Mouse (Mus musculus): ENCODE data around the gene Pcdh9. TPM values are rescaled to one million over a fixed set of nuclear protein-coding genes. Genes with fewer than 3 reads are reported as not detected.
"Not testable (repeated sequence)": the region's sequence is repeated elsewhere in the genome, so short reads cannot be mapped to it uniquely, and the experiment has no call there.

The Pcdh9 gene
- polyA plus RNA-seq, 1 experiment = 71.3 TPM

GRCm38 (mm10) chr14:93233599-93233998 lies 656.9 kb downstream of the Pcdh9 start:
- WGBS = 22% methylated on average over 6 of the region's 6 CpGs
- H3K4me3 ChIP-seq (replicated peaks; ENCODE audit: insufficient read depth, low read depth, low read length) = no peak overlapping the region
- TF ChIP-seq CTCF (IDR thresholded peaks at IDR 0.05; ENCODE audit: borderline replicate concordance, insufficient read depth, low read depth, low read length) (no peak), POLR2A (IDR thresholded peaks at IDR 0.05; ENCODE audit: borderline replicate concordance, insufficient read depth, low read length) (no peak)
- peak in 1 of 2 experiments; percentile 7 for DNase-seq
- no peak overlapping the region for H3K27ac ChIP-seq (ENCODE audit: insufficient read depth, low read length)
- no peaks in the 10 kb centered on the region for H3K4me1 ChIP-seq (ENCODE audit: control insufficient read depth, insufficient read depth, low read length)
- H3K27me3 ChIP-seq (ENCODE audit: control insufficient read depth, insufficient read depth, low read length) = no peaks in the 10 kb centered on the region

- peak; percentile 60 to 74 for DNase-seq
- over 99% methylated on average over 9 of the region's 15 CpGs for WGBS
These were observed 675.6 kb downstream of the Pcdh9 start for GRCm38 (mm10) chr14:93214846-93215245.

GRCm38 (mm10) chr14:93199791-93200190 lies 690.7 kb downstream of the Pcdh9 start:
- WGBS = 82% methylated on average over 2 of the region's 2 CpGs
- no peaks in the 10 kb centered on the region for H3K4me1 ChIP-seq (ENCODE audit: control insufficient read depth, insufficient read depth, low read length)
- no peak overlapping the region for H3K27ac ChIP-seq (ENCODE audit: insufficient read depth, low read length)
- DNase-seq = no peak
- no peaks in the 10 kb centered on the region for H3K27me3 ChIP-seq (ENCODE audit: control insufficient read depth, insufficient read depth, low read length)
- TF ChIP-seq CTCF (IDR thresholded peaks at IDR 0.05; ENCODE audit: borderline replicate concordance, insufficient read depth, low read depth, low read length) = no peak
- TF ChIP-seq POLR2A (IDR thresholded peaks at IDR 0.05; ENCODE audit: borderline replicate concordance, insufficient read depth, low read length) = no peak
- H3K4me3 ChIP-seq (replicated peaks; ENCODE audit: insufficient read depth, low read depth, low read length) = no peak overlapping the region

More at GRCm38 (mm10) chr14:93214846-93215245, 675.6 kb downstream of the Pcdh9 start:
- H3K27ac ChIP-seq (ENCODE audit: insufficient read depth, low read length); H3K4me1 ChIP-seq (ENCODE audit: control insufficient read depth, insufficient read depth, low read length); H3K27me3 ChIP-seq (ENCODE audit: control insufficient read depth, insufficient read depth, low read length); H3K4me3 ChIP-seq (replicated peaks; ENCODE audit: insufficient read depth, low read depth, low read length): not testable (repeated sequence)

- no peaks in the 10 kb centered on the region for H3K27me3 ChIP-seq (ENCODE audit: control insufficient read depth, insufficient read depth, low read length)
- H3K27ac ChIP-seq (ENCODE audit: insufficient read depth, low read length) = no peak overlapping the region
- DNase-seq = peak in 1 of 2 experiments; percentile 32
- 56% methylated on average over 9 of the region's 9 CpGs for WGBS
- H3K4me3 ChIP-seq (replicated peaks; ENCODE audit: insufficient read depth, low read depth, low read length) = no peak overlapping the region
- H3K4me1 ChIP-seq (ENCODE audit: control insufficient read depth, insufficient read depth, low read length) = no peaks in the 10 kb centered on the region
- TF ChIP-seq CTCF (IDR thresholded peaks at IDR 0.05; ENCODE audit: borderline replicate concordance, insufficient read depth, low read depth, low read length) (no peak), POLR2A (IDR thresholded peaks at IDR 0.05; ENCODE audit: borderline replicate concordance, insufficient read depth, low read length) (no peak)
These were observed 707.6 kb downstream of the Pcdh9 start for GRCm38 (mm10) chr14:93182606-93183491.

GRCm38 (mm10) chr14:93169201-93169600 lies 721.3 kb downstream of the Pcdh9 start:
- no peak for TF ChIP-seq POLR2A (IDR thresholded peaks at IDR 0.05; ENCODE audit: borderline replicate concordance, insufficient read depth, low read length)
- TF ChIP-seq CTCF (IDR thresholded peaks at IDR 0.05; ENCODE audit: borderline replicate concordance, insufficient read depth, low read depth, low read length) = no peak
- peak in 1 of 2 experiments; percentile 58 for DNase-seq
- Histone ChIP-seq H3K27me3 (ENCODE audit: control insufficient read depth, insufficient read depth, low read length) (no peaks in the 10 kb centered on the region), H3K4me1 (ENCODE audit: control insufficient read depth, insufficient read depth, low read length) (no peaks in the 10 kb centered on the region), H3K27ac (ENCODE audit: insufficient read depth, low read length) (no peak overlapping the region), H3K4me3 (replicated peaks; ENCODE audit: insufficient read depth, low read depth, low read length) (no peak overlapping the region)

- H3K4me3 ChIP-seq (replicated peaks; ENCODE audit: insufficient read depth, low read depth, low read length) = no peak overlapping the region
- no peaks in the 10 kb centered on the region for H3K27me3 ChIP-seq (ENCODE audit: control insufficient read depth, insufficient read depth, low read length)
- 96% methylated on average over 2 of the region's 2 CpGs for WGBS
- DNase-seq = no peak
- peaks cover 2% of the 10 kb centered on the region; the same call in 1 of the 2 replicates for H3K4me1 ChIP-seq (ENCODE audit: control insufficient read depth, insufficient read depth, low read length)
- no peak overlapping the region for H3K27ac ChIP-seq (ENCODE audit: insufficient read depth, low read length)
- TF ChIP-seq POLR2A (IDR thresholded peaks at IDR 0.05; ENCODE audit: borderline replicate concordance, insufficient read depth, low read length) (no peak), CTCF (IDR thresholded peaks at IDR 0.05; ENCODE audit: borderline replicate concordance, insufficient read depth, low read depth, low read length) (no peak)
These were observed 722.1 kb downstream of the Pcdh9 start for GRCm38 (mm10) chr14:93168367-93168766.

GRCm38 (mm10) chr14:93143414-93143813 lies 747.1 kb downstream of the Pcdh9 start:
- Histone ChIP-seq H3K4me3 (replicated peaks; ENCODE audit: insufficient read depth, low read depth, low read length) (no peak overlapping the region), H3K27me3 (ENCODE audit: control insufficient read depth, insufficient read depth, low read length) (no peaks in the 10 kb centered on the region), H3K4me1 (ENCODE audit: control insufficient read depth, insufficient read depth, low read length) (no peaks in the 10 kb centered on the region; the same call in 1 of the 2 replicates), H3K27ac (ENCODE audit: insufficient read depth, low read length) (no peak overlapping the region)
- no peak for DNase-seq
- WGBS = 94% methylated on average over 6 of the region's 6 CpGs
- TF ChIP-seq POLR2A (IDR thresholded peaks at IDR 0.05; ENCODE audit: borderline replicate concordance, insufficient read depth, low read length) = no peak
- TF ChIP-seq CTCF (IDR thresholded peaks at IDR 0.05; ENCODE audit: borderline replicate concordance, insufficient read depth, low read depth, low read length) = no peak

- Histone ChIP-seq H3K27me3 (ENCODE audit: control insufficient read depth, insufficient read depth, low read length) (no peaks in the 10 kb centered on the region), H3K4me1 (ENCODE audit: control insufficient read depth, insufficient read depth, low read length) (no peaks in the 10 kb centered on the region; the same call in 1 of the 2 replicates), H3K4me3 (replicated peaks; ENCODE audit: insufficient read depth, low read depth, low read length) (no peak overlapping the region), H3K27ac (ENCODE audit: insufficient read depth, low read length) (no peak overlapping the region)
- TF ChIP-seq POLR2A (IDR thresholded peaks at IDR 0.05; ENCODE audit: borderline replicate concordance, insufficient read depth, low read length) (no peak), CTCF (IDR thresholded peaks at IDR 0.05; ENCODE audit: borderline replicate concordance, insufficient read depth, low read depth, low read length) (no peak)
- WGBS = 53% methylated on average over 4 of the region's 4 CpGs
- peak; percentile 31 to 59 for DNase-seq
These were observed 748.4 kb downstream of the Pcdh9 start for GRCm38 (mm10) chr14:93142076-93142475.

Measured in cerebellum, adult 2 months (tissue).